Mouse (Mus musculus) CH12.LX (cell line): ENCODE data around the gene Sufu. TPM values are rescaled to one million over a fixed set of nuclear protein-coding genes. Genes with fewer than 3 reads are reported as not detected.

Source experiments
- DNase-seq: peaks from one replicate; pipeline ENCODE4 v3.0.0-alpha.2; 2013; ENCODE audit errors: extremely low read depth
- H3K27ac ChIP-seq: 2 replicates; pipeline ENCODE4 v1.5.1; 2012; ENCODE audit warnings: low read depth, mild to moderate bottlenecking, control low read depth, moderate library complexity; ENCODE audit not compliant: insufficient read depth
- H3K27me3 ChIP-seq: replicated peaks from 2 replicates; pipeline ENCODE3; 2012; ENCODE audit warnings: inconsistent platforms
- H3K36me3 ChIP-seq, 2 experiments: replicated peaks in 1 of 2; 2 replicates each; pipeline versions ENCODE3 to v1.6.1; 2012; ENCODE audit warnings: inconsistent platforms in 1 of 2, low read length in 1 of 2, mild to moderate bottlenecking in 1 of 2, mixed read lengths in 1 of 2, moderate library complexity in 1 of 2; ENCODE audit not compliant: control insufficient read depth in 1 of 2, insufficient read depth in 1 of 2
- H3K4me1 ChIP-seq, 2 experiments: 2 replicates each; pipeline ENCODE4 v1.6.1; 2012; ENCODE audit warnings: inconsistent platforms in 1 of 2, moderate library complexity in 1 of 2; ENCODE audit not compliant: insufficient read depth in 2 of 2, control insufficient read depth in 1 of 2
- H3K4me2 ChIP-seq: 2 replicates; pipeline ENCODE4 v1.6.1; 2012; ENCODE audit warnings: low read depth, mild to moderate bottlenecking, control low read depth; ENCODE audit not compliant: poor library complexity, insufficient read depth, severe bottlenecking
- H3K4me3 ChIP-seq, 3 experiments: fragments of 150-350 bp in 1 of 3; sonication (generic) in 1 of 3; replicated peaks in 1 of 3; 2 replicates each; pipeline versions ENCODE3 to v1.5.1; 2011 to 2012; ENCODE audit warnings: low read depth in 2 of 3, low read length in 2 of 3, mild to moderate bottlenecking in 2 of 3, moderate library complexity in 2 of 3, control low read depth in 1 of 3, improper control_type of control experiment in 1 of 3, inconsistent platforms in 1 of 3, mixed read lengths in 1 of 3; ENCODE audit not compliant: poor library complexity in 1 of 3
- H3K79me2 ChIP-seq: replicated peaks from 2 replicates; pipeline ENCODE4 v1.6.1; 2012; ENCODE audit warnings: mild to moderate bottlenecking, moderate library complexity; ENCODE audit not compliant: control insufficient read depth, poor library complexity, insufficient read depth, severe bottlenecking; ENCODE audit errors: extremely low read depth
- H3K9ac ChIP-seq: 2 replicates; pipeline ENCODE4 v1.6.1; 2012; ENCODE audit warnings: low read depth, mild to moderate bottlenecking, control low read depth, moderate library complexity; ENCODE audit not compliant: insufficient read depth
- H3K9me3 ChIP-seq: replicated peaks from 2 replicates; pipeline ENCODE3; 2012; ENCODE audit warnings: low read length, inconsistent platforms, mixed read lengths
- CHD1 ChIP-seq: IDR thresholded peaks from 2 replicates; pipeline ENCODE4 v1.6.1; 2012; ENCODE audit warnings: low read depth, low read length, improper control_type of control experiment, inconsistent platforms
- GABPA ChIP-seq: IDR thresholded peaks from 2 replicates; pipeline ENCODE4 v1.6.1; 2012; ENCODE audit warnings: low read depth, low read length, improper control_type of control experiment, inconsistent platforms; ENCODE audit not compliant: insufficient replicate concordance
- IRF4 ChIP-seq: IDR thresholded peaks from 2 replicates; pipeline ENCODE4 v1.6.1; 2014; ENCODE audit warnings: low read depth, mild to moderate bottlenecking, inconsistent platforms, low read length, improper control_type of control experiment
- JUN ChIP-seq: IDR thresholded peaks from 2 replicates; pipeline ENCODE4 v1.6.1; 2011; ENCODE audit warnings: low read depth, mild to moderate bottlenecking, low read length, improper control_type of control experiment, moderate library complexity; ENCODE audit not compliant: insufficient read depth
- KAT2A ChIP-seq: IDR thresholded peaks from 2 replicates; pipeline ENCODE4 v1.6.1; 2012; ENCODE audit warnings: low read length, improper control_type of control experiment, inconsistent platforms; ENCODE audit not compliant: insufficient replicate concordance
- MAFK ChIP-seq: IDR thresholded peaks from 2 replicates; pipeline ENCODE4 v1.6.1; 2011; ENCODE audit warnings: low read length, improper control_type of control experiment; ENCODE audit not compliant: insufficient replicate concordance
- MEF2A ChIP-seq: IDR thresholded peaks from 2 replicates; pipeline ENCODE4 v1.6.1; 2014; ENCODE audit warnings: low read depth, mild to moderate bottlenecking, inconsistent platforms, low read length, improper control_type of control experiment, borderline replicate concordance
- MXI1 ChIP-seq: IDR thresholded peaks from 2 replicates; pipeline ENCODE4 v1.6.1; 2011; ENCODE audit warnings: mild to moderate bottlenecking, low read depth, low read length, improper control_type of control experiment
- NELFE ChIP-seq: IDR thresholded peaks from 2 replicates; pipeline ENCODE4 v1.6.1; 2011; ENCODE audit warnings: low read depth, low read length, improper control_type of control experiment
- NRF1 ChIP-seq: IDR thresholded peaks from 2 replicates; pipeline ENCODE4 v1.6.1; 2014; ENCODE audit warnings: low read depth, mild to moderate bottlenecking, inconsistent platforms, low read length, improper control_type of control experiment, moderate library complexity
- POLR2A ChIP-seq: IDR thresholded peaks from 2 replicates; pipeline ENCODE4 v1.6.1; 2011; ENCODE audit warnings: low read depth, mild to moderate bottlenecking, improper control_type of control experiment, low read length
- TCF12 ChIP-seq: IDR thresholded peaks from 2 replicates; pipeline ENCODE4 v1.6.1; 2014; ENCODE audit warnings: low read depth, mild to moderate bottlenecking, inconsistent platforms, low read length, improper control_type of control experiment
- USF1 ChIP-seq: IDR thresholded peaks from 2 replicates; pipeline ENCODE4 v1.6.1; 2014; ENCODE audit warnings: low read depth, mild to moderate bottlenecking, inconsistent platforms, low read length, improper control_type of control experiment
- ZKSCAN1 ChIP-seq: IDR thresholded peaks from 2 replicates; pipeline ENCODE4 v1.6.1; 2012; ENCODE audit warnings: low read depth, inconsistent platforms, low read length, improper control_type of control experiment, borderline replicate concordance
- dilution Hi-C: fragments of 300-500 bp; cut with MboI; formaldehyde crosslinking; loops from 2 replicates; pipeline ENCODE4 v1.14.3; 2020; ENCODE audit warnings: low sequenced_read_pairs; ENCODE audit not compliant: extremely low pct_unique_long_range_greater_than_20kb, extremely low pct_ligation_motif_present
- in situ Hi-C: fragments of 300-500 bp; cut with MboI; formaldehyde crosslinking; loops from 3 replicates; pipeline ENCODE4 v1.14.3; 2019; ENCODE audit warnings: low sequenced_read_pairs, low pct_ligation_motif_present, low pct_unique_long_range_greater_than_20kb, mixed read lengths
- polyA plus RNA-seq: library from polyadenylated mRNA; unstranded; fragments of >175 nt; gene quantifications from 2 replicates; pipeline ENCODE4 v1.2.1, GENCODE M21; 2012; ENCODE audit warnings: low read depth; ENCODE audit not compliant: insufficient read length
- total RNA-seq, 2 experiments: library from RNA; depleted of rRNA; stranded (reverse); fragments of 300-350 nt in 1 of 2; fragments of >200 nt in 1 of 2; gene quantifications; 2 replicates each; pipeline ENCODE4 v1.2.3; 2012 to 2014

The Sufu gene
- total and polyA plus RNA-seq, 3 experiments = 3.6 to 22.6 (median 9.8) TPM

DNA sequence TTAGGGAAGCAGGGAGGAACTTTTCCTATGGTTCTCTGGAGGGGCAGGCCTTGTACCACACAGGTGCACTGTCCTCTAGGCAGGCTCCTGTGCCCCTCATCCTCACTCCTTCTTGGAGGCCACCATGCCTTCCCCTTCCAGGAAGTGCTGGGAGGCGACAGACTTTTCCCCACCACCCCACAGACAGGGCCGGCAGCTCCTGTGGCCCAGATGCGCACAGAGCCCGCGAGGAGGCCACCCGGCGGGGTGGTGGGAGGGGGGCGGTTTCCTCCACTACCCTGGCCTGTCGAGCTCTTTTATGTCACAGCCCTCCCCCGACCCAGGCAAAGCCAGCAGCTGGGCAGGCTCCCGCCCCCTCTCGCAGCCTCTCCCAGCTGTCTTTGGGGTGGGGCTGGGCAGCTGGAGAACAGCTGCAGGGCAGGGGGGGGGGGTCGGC, 121.7 kb downstream of the Sufu start (continued):
- 0 out of 2 replicates have a peak, but pooled peaks have one; percentile 15 for TF ChIP-seq NELFE
- TF ChIP-seq NRF1 = no peak
- no peak for TF ChIP-seq USF1
- TF ChIP-seq GABPA = no peak
- TF ChIP-seq POLR2A = peak; percentile 64
- peak; percentile 96 for TF ChIP-seq TCF12
- TF ChIP-seq IRF4 = no peak
- TF ChIP-seq MEF2A = peak; percentile 60; the same call in 1 of the 2 replicates
- no peak for TF ChIP-seq MAFK

DNA sequence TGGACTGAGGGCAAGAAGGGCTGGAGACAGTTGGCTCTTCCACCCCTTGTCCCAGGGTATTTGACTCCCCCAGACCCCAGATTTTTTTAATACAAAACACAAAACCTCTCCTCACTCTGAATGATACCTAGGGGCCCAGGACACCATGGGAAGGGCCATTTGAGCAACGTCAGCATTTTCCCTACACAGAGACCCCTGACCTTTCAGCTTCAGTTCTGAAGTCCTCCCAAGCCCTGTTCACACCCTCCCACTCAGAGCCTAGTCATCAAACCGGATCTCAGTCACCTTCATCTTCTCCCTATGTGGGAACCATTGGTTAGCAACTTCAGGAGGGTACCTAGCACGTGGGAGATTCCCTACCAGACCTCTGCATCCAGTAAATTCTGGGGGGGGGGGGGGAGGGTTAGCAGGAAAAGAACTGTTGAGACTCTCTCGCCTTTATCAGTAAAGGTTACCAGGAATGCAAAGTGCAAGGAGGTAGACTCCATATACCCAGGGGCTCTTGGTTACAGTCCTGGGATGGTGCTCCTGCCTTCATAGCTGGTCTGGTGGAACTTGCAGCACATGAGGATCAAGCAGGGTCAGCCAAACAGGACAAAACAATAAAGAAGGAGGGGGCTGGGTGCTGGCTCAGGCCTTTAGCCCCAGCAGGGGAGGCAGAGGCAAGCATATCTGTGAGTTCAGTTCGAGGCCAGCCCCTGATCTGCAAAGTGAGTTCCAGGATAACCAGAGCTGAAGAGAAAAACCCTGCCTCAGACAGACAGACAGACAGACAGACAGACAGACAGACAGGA, 122.3 kb downstream of the Sufu start:
- no peaks in the 10 kb centered on the region for H3K27me3 ChIP-seq
- H3K36me3 ChIP-seq = peaks cover 18 to 26% of the 10 kb centered on the region in 2 experiments
- peak overlapping the region; percentile 12; the same call in 1 of the 2 replicates for H3K9ac ChIP-seq
- no peak for DNase-seq
- H3K4me3 ChIP-seq = no peak overlapping the region
- no peaks in the 10 kb centered on the region for H3K9me3 ChIP-seq
- peak overlapping the region; percentile 52 for H3K27ac ChIP-seq
- in situ Hi-C loops (no loop called here), dilution Hi-C loops (no loop called here)
- peak overlapping the region; percentile 75 for H3K4me2 ChIP-seq
- H3K79me2 ChIP-seq = no peaks in the 10 kb centered on the region
- TF ChIP-seq KAT2A (no peak), POLR2A (peak; percentile 11; the same call in 1 of the 2 replicates), MXI1 (peak; percentile 9; the same call in 1 of the 2 replicates), ZKSCAN1 (no peak), NELFE (no peak), MAFK (peak; percentile 90)
- TF ChIP-seq, all 38 proteins: peak for 3
- peaks cover 35 to 72% of the 10 kb centered on the region in 2 experiments for H3K4me1 ChIP-seq

DNA sequence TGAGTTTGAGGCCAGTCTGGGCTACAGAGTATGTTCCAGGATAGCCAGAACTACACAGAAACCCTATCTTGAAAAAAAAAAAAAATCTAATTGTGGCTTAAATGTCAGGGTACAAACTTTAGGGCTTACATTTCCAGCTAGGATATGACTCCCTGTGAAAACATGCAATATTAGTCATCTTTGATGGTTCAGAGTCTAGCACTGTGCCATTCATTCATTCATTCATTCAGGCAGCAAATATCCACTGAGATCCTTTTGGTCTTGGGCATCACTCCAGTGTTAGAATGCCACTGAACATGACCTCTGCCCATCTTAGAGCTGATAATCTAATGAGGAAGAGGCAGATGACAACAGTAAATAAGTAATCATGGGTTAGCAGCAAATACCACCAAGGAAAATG, 125.0 kb downstream of the Sufu start:
- dilution Hi-C loops = no loop called here
- Histone ChIP-seq H3K9me3 (no peaks in the 10 kb centered on the region), H3K27me3 (no peaks in the 10 kb centered on the region), H3K36me3 (peaks cover 0 to under 1% of the 10 kb centered on the region in 2 experiments), H3K4me1 (peaks cover 41 to 95% of the 10 kb centered on the region in 2 experiments), H3K4me3 (no peak overlapping the region), H3K27ac (peak overlapping the region; percentile 86), H3K9ac (no peak overlapping the region), H3K4me2 (peak overlapping the region; percentile 48; the same call in 1 of the 2 replicates), H3K79me2 (no peaks in the 10 kb centered on the region)
- no peak for DNase-seq
- peak; percentile 25; the same call in 1 of the 2 replicates for TF ChIP-seq CHD1
- TF ChIP-seq JUN = no peak
- in situ Hi-C loops = no loop called here
